Mouse (Mus musculus): ENCODE measurements around the gene Nop16.

DNA sequence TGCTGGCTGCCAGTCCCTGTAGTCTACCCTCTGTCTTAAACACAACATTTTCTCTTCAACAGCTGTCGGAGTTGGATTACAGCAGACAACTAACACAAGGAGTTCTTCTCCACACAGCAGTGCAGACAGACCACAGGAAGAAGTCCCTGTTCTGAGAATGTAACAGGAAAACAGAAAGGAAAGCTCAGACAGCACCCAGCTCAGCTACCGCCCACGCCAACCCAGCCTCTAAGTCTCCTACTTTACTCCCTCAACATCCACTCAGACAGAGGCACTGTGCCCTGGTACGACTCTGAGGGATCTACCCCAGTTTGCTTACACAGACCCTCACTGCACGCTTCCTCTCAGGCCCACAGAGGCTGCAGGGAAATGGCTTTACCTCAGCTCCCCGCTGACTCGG is 29.3 kb downstream of the Nop16 start:
- TF ChIP-seq CTCF (IDR thresholded peaks at IDR 0.05; ENCODE audit: control insufficient read depth, insufficient read depth, insufficient replicate concordance, low read depth, low read length) (no peak), POLR2A (IDR thresholded peaks at IDR 0.05; ENCODE audit: control insufficient read depth, low read depth, low read length) (no peak)

All from testis, adult 2 months (tissue).